Mouse (Mus musculus) skeletal muscle tissue, adult 2 months (tissue): ENCODE measurements at regions not wholly inside any gene's neighbourhood (a gene's known extent, or its start where the extent isn't known, plus 50 kb on each side); places are given as distances from the start of the nearest gene placed in this dataset.

Experiments
- DNase-seq: peaks from one replicate; pipeline ENCODE4 v3.0.0-alpha.2; 2012; ENCODE audit warnings: low read depth, low spot score

DNA sequence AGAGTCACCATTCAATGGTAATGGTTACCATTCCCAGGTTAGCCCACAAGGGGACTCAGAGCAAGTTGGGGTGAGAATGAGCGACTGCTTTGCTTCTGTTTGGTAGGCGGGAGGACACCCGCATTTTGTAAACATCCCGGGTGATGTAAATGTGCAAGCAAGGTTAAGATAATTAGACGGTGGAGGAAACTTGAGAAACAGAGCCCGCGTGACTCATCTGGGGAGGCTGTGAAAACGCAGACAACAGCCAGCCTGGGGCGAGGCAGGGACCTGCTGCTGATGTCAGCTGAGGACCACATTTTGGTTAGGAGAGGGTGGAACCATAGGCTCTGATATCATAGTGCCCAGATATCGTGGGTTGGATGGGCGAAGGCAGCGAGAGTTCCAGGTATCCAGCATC, 52.6 kb upstream of the Zbtb40 start:
- no peak for DNase-seq

DNA sequence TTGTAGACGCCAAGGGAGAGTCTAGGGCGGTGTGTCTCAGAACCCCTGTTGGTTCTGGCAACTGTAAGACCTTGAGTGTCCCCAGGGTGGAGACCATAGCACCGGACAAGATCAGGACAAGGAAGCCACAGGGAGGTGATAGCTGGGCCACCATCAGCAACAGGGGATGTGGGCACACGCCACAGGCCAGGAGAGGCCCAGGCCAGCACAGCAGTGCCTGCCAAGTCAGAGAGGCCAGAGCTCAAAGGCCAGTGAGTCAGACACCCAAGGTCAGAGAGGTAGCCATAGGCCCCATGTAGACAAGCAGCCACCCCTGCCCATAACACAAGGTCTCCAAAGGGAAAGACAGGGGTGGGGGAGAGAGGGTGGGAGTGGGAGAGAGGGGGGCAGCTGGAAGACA, 52.2 kb upstream of the Zbtb40 start:
- DNase-seq = no peak
